Mouse (Mus musculus) cerebellum, adult 2 months (tissue): ENCODE results near the gene Cabp1.

ENCODE experiments used
- CTCF ChIP-seq: fragments of 200-500 bp; IDR thresholded peaks from 2 replicates; pipeline ENCODE4 v1.5.1; 2011; ENCODE audit warnings: low read depth, mild to moderate bottlenecking, control low read depth, low read length, moderate library complexity, borderline replicate concordance; ENCODE audit not compliant: insufficient read depth
- POLR2A ChIP-seq: fragments of 200-500 bp; IDR thresholded peaks from 2 replicates; pipeline ENCODE4 v1.6.1; 2011; ENCODE audit warnings: low read length, control low read depth, borderline replicate concordance; ENCODE audit not compliant: insufficient read depth

GRCm38 (mm10) chr5:115143552-115143951 is 50.6 kb downstream of the Cabp1 start:
- TF ChIP-seq CTCF (no peak), POLR2A (no peak)
